Mouse (Mus musculus) neural tube, embryonic 14.5 days (tissue): ENCODE measurements around the gene Cacna1h. TPM values are rescaled to one million over a fixed set of nuclear protein-coding genes. Genes with fewer than 3 reads are reported as not detected.
A peak's percentile ranks its signal among the peaks of the same experiment; 100 is the strongest.

ENCODE experiments used
- ATAC-seq: fragments of 200-750 bp; cut with Nextera tagmentation; 2 replicates; pipeline ENCODE4 v1.8.0; 2017; ENCODE audit warnings: low read depth, mild to moderate bottlenecking, moderate TSS enrichment, moderate library complexity
- H3K27ac ChIP-seq: fragments of 300-500 bp; sonication (generic); 2 replicates; pipeline ENCODE4 v1.5.1; 2014; ENCODE audit warnings: low read depth, mild to moderate bottlenecking, control low read depth, low read length, moderate library complexity, mixed read lengths
- H3K27me3 ChIP-seq: fragments of 300-500 bp; sonication (generic); 2 replicates; pipeline ENCODE4 v1.6.1; 2014; ENCODE audit warnings: low read length; ENCODE audit not compliant: control insufficient read depth, insufficient read depth
- H3K36me3 ChIP-seq: fragments of 300-500 bp; sonication (generic); 2 replicates; pipeline ENCODE4 v1.6.1; 2014; ENCODE audit warnings: low read length, mixed read lengths; ENCODE audit not compliant: control insufficient read depth, insufficient read depth
- H3K4me1 ChIP-seq: fragments of 300-500 bp; sonication (generic); 2 replicates; pipeline ENCODE4 v1.6.1; 2014; ENCODE audit warnings: low read length; ENCODE audit not compliant: control insufficient read depth, insufficient read depth
- H3K4me2 ChIP-seq: fragments of 300-500 bp; sonication (generic); 2 replicates; pipeline ENCODE4 v1.6.1; 2014; ENCODE audit warnings: mild to moderate bottlenecking, low read depth, low read length, control low read depth
- H3K4me3 ChIP-seq: fragments of 300-500 bp; sonication (generic); 2 replicates; pipeline ENCODE4 v1.5.1; 2014; ENCODE audit warnings: low read depth, low read length, control low read depth, mixed read lengths
- H3K9ac ChIP-seq: fragments of 300-500 bp; sonication (generic); replicated peaks from 2 replicates; pipeline ENCODE4 v1.6.1; 2014; ENCODE audit warnings: low read depth, mild to moderate bottlenecking, control low read depth, low read length, mixed read lengths
- H3K9me3 ChIP-seq: fragments of 300-500 bp; sonication (generic); 2 replicates; pipeline ENCODE4 v1.6.1; 2016; ENCODE audit warnings: low read length; ENCODE audit not compliant: control insufficient read depth
- WGBS: fragments of 180-500 bp; shearing (Covaris S2); extraction: QIAGEN DNeasy Blood & Tissue Kit; methylation state at CpG from one replicate; pipeline ENCODE4 v1.1.7; 2014; 5-methylcytosine and 5-hydroxymethylcytosine counted together
- polyA plus RNA-seq: library from polyadenylated mRNA; unstranded; fragments of >200 nt; fragmentation: Nextera tagmentation; extraction: Ambion mirVana; gene quantifications from 2 replicates; pipeline ENCODE4 v1.2.1, GENCODE M21; 2014

The Cacna1h gene
- polyA plus RNA-seq, 1 experiment from 2014 or later, result 12.3 TPM

DNA sequence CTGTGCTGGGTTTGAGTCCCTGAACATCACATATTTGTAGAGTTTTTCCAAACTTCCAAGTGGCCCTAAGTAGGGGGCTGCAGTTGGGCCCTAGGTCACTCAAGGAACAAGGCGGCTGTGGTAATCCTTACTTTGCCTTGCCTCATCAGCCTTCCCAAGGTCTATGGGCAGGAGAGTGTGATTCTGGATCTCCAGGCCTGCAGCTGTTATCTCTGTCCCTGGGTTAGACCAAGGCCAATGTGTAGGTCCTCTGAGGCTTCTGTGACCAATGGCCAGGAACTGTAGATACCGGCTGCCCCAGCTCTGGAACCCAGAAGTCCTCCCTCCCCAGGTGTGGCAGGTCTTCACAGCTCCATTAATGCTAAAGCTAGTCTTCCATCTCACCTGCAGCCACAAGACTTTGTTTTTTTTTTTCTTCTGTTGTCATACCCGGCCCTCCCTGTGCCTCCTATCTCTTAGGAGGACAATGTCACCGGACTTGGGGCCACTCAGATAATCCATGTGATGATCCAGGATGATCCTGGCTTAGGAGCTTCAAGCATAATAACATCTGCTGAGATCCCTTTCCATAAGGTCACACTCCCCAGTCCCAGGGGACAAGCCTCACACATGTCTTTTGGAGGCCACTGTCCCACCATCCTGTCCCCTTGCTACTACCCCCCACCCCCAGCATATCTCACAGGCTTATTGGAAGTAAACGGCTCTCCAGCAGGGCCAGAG is 18.8 kb upstream of the Cacna1h start:
- Histone ChIP-seq H3K27ac (no peak overlapping the region), H3K27me3 (no peaks in the 10 kb centered on the region), H3K9ac (no peak overlapping the region), H3K9me3 (no peaks in the 10 kb centered on the region), H3K4me1 (0 out of 2 replicates have a peak, but pooled peaks cover 5% of the 10 kb centered on the region), H3K4me3 (no peak overlapping the region), H3K36me3 (no peaks in the 10 kb centered on the region), H3K4me2 (no peak overlapping the region)
- ATAC-seq, result no peak
- WGBS, result 78% methylated on average over 5 of the region's 5 CpGs

DNA sequence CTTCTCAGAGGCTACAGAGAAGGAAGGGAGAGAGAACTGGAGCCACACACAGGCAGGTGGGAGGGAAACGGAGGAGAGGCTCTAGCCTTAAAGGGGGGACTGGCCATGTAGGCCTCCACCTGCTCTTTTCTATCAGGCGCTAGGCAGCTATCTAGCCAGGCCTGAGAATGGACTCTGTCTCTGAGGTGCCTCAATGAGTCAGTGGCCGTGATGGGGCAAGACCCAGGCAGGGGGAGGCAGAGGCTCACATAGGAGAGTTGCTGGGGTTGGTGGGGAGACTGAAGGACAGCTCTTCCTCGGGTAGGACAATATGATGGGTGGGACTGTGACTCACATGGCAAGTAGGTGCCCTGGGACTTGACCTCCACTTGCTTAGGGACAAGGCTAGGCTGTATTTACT is 16.7 kb upstream of the Cacna1h start:
- H3K27me3 ChIP-seq, result no peaks in the 10 kb centered on the region
- H3K27ac ChIP-seq, result no peak overlapping the region
- H3K4me2 ChIP-seq, result no peak overlapping the region
- WGBS, result 68% methylated on average over 4 of the region's 4 CpGs
- H3K36me3 ChIP-seq, result no peaks in the 10 kb centered on the region
- no peak for ATAC-seq
- no peaks in the 10 kb centered on the region for H3K9me3 ChIP-seq
- 0 out of 2 replicates have a peak, but pooled peaks cover under 1% of the 10 kb centered on the region for H3K4me1 ChIP-seq
- no peak overlapping the region for H3K4me3 ChIP-seq
- no peak overlapping the region for H3K9ac ChIP-seq

DNA sequence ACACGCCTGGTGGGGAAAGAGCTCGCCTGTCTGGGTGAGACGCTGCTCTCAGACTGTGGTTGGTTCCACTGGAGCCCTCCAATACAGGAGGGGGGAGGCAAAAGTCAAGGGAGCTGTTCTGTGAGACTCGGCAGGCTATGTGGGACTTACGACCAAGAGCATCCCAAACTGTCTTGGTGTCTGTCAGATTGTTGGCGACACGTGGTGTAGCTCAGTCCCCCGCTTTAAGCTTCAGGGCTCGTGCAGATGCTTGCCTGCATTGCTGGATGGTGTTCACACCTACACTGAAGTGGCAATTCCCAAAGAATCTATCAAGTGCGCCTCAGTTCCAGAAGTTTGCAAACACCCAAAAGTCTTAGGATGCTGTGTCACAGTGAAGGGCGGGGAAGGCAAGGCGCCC is 14.3 kb upstream of the Cacna1h start:
- no peak overlapping the region for H3K4me3 ChIP-seq
- H3K9ac ChIP-seq, result no peak overlapping the region
- ATAC-seq, result no peak
- H3K36me3 ChIP-seq, result no peaks in the 10 kb centered on the region
- no peaks in the 10 kb centered on the region for H3K27me3 ChIP-seq
- 86% methylated on average over 12 of the region's 12 CpGs for WGBS
- no peak overlapping the region for H3K4me2 ChIP-seq
- no peaks in the 10 kb centered on the region for H3K9me3 ChIP-seq
- H3K27ac ChIP-seq, result no peak overlapping the region
- 0 out of 2 replicates have a peak, but pooled peaks cover 3% of the 10 kb centered on the region for H3K4me1 ChIP-seq

DNA sequence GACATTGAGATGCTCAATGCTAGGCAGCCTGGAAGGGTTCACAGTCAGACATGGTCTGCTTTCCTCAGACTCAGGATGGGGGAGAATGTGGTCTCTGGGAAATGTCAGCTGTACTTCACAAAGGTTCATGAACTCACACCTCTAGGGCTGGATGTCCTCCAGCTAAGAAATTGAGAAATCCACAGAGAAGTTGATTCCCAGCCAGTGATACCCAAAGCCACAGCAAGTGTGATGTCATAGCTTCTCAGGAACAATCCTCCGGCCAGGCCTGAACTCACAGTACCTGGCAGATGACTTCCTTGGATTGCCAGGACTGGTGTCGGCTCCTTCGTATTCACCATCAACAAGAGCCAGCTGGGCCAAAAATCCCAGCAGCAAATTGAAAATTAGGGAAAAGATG is 12.3 kb upstream of the Cacna1h start:
- H3K4me1 ChIP-seq, result 0 out of 2 replicates have a peak, but pooled peaks cover 3% of the 10 kb centered on the region
- H3K9me3 ChIP-seq, result no peaks in the 10 kb centered on the region
- ATAC-seq, result no peak
- H3K27me3 ChIP-seq, result no peaks in the 10 kb centered on the region
- no peaks in the 10 kb centered on the region for H3K36me3 ChIP-seq
- no peak overlapping the region for H3K4me3 ChIP-seq
- H3K9ac ChIP-seq, result no peak overlapping the region
- 97% methylated on average over 3 of the region's 3 CpGs for WGBS
- no peak overlapping the region for H3K27ac ChIP-seq
- H3K4me2 ChIP-seq, result no peak overlapping the region

DNA sequence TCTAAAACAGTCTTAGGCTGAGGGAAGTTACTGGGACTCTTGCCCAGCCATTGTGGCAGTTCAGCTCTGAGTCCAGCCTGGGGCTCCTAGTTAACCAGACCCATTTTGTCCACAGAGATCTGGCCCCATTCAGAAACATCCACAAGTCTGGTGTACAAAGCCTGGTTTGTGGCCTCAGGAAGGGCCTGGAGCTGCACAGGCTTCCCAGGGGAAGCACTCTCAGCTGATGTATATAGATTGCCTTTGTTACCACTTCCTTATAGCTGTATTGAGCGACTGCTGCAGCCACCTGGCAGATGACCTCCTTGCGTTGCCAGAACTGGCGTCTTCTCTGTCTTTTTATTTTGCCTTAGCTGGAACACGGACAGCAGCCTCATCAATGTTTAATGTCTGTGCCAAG is 11.5 kb upstream of the Cacna1h start:
- Histone ChIP-seq H3K36me3 (no peaks in the 10 kb centered on the region), H3K4me3 (no peak overlapping the region), H3K4me2 (no peak overlapping the region), H3K9me3 (no peaks in the 10 kb centered on the region), H3K9ac (no peak overlapping the region), H3K27me3 (no peaks in the 10 kb centered on the region), H3K4me1 (0 out of 2 replicates have a peak, but pooled peaks cover 3% of the 10 kb centered on the region), H3K27ac (no peak overlapping the region)
- 19% methylated on average over 4 of the region's 4 CpGs for WGBS
- ATAC-seq, result no peak

DNA sequence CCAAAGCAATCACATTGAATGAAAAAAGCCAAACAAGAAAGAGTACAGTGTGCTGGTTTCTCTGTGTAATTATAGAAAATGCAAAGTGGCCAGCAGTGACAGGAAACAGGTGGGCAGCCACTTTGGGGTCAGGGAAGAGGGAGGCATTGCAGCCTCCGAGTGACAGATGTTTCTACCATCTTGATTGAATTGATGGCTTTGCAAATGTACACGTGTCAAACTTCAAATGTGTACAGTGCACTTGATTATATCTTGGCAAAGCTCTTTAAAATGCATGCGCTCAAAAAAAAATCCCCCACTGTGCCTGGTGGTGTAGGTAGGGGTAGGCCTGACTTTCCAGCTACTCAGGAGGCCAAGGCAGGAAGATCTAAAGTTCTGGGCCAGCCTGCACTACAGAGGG is 9.3 kb upstream of the Cacna1h start:
- H3K27ac ChIP-seq, result no peak overlapping the region

DNA sequence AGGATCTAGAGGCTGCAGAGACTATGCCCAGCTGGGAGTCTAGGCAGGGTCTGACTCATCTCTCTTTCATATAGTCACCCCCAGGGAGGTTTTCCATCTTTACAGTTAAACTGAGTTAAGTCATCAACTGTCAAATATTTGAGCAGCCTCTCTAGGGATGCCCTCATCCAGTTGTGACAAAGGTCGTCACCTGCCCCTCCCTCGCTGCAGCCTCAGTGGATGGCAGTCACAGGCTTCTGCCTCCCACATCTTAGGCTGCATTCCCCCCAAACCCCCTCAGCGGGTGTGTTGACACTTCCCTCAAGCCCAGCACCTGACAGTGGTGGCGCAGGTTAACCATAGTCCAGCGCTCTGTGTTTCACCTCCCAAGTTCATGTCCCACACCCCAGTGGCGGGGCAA is 7.8 kb upstream of the Cacna1h start:
- 81% methylated on average over 6 of the region's 6 CpGs for WGBS
- ATAC-seq, result no peak

More for the DNA sequence above, 9.3 kb upstream of the Cacna1h start:
- no peaks in the 10 kb centered on the region for H3K9me3 ChIP-seq
- H3K27me3 ChIP-seq, result no peaks in the 10 kb centered on the region
- WGBS, result 77% methylated on average over 3 of the region's 3 CpGs
- H3K9ac ChIP-seq, result no peak overlapping the region
- H3K36me3 ChIP-seq, result no peaks in the 10 kb centered on the region
- ATAC-seq, result no peak
- H3K4me2 ChIP-seq, result no peak overlapping the region
- H3K4me3 ChIP-seq, result no peak overlapping the region
- 0 out of 2 replicates have a peak, but pooled peaks cover 3% of the 10 kb centered on the region for H3K4me1 ChIP-seq

DNA sequence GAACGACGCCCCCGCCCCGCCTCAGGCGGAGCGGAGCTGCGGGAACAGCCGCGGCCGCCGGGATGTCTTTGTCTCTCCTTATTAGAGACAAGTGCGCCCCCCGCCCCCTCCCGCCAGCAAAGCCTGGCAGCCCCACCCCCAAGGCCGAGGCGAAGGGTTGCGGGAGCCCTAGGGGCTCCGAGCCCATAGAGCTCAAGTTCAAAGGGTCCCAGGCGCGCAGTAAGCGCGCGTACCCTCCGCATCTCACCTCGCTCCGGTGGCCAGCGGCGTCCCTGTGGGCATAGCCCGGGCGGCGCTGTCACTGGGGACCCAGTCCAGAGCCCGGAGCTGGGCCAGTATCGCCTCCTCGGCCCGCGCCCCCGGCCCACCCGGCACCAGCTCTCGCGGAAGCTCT is 363 bp downstream of the Cacna1h start:
- H3K27ac ChIP-seq, result peak overlapping the region; percentile 82
- H3K4me1 ChIP-seq, result peaks cover 27% of the 10 kb centered on the region
- peak overlapping the region; percentile 95 for H3K9ac ChIP-seq
- H3K9me3 ChIP-seq, result no peaks in the 10 kb centered on the region
- H3K27me3 ChIP-seq, result no peaks in the 10 kb centered on the region; the same call in 1 of the 2 replicates
- ATAC-seq, result peak; percentile 45
- H3K4me2 ChIP-seq, result peak overlapping the region; percentile 75
- WGBS, result 1% methylated on average over 27 of the region's 40 CpGs
- peak overlapping the region; percentile 88 for H3K4me3 ChIP-seq
- H3K36me3 ChIP-seq, result no peaks in the 10 kb centered on the region

More for the DNA sequence above, 7.8 kb upstream of the Cacna1h start:
- H3K36me3 ChIP-seq, result no peaks in the 10 kb centered on the region
- H3K4me1 ChIP-seq, result 0 out of 2 replicates have a peak, but pooled peaks cover 3% of the 10 kb centered on the region
- no peaks in the 10 kb centered on the region for H3K27me3 ChIP-seq
- no peak overlapping the region for H3K4me2 ChIP-seq
- H3K4me3 ChIP-seq, result no peak overlapping the region
- H3K9me3 ChIP-seq, result no peaks in the 10 kb centered on the region
- H3K9ac ChIP-seq, result no peak overlapping the region
- H3K27ac ChIP-seq, result no peak overlapping the region

DNA sequence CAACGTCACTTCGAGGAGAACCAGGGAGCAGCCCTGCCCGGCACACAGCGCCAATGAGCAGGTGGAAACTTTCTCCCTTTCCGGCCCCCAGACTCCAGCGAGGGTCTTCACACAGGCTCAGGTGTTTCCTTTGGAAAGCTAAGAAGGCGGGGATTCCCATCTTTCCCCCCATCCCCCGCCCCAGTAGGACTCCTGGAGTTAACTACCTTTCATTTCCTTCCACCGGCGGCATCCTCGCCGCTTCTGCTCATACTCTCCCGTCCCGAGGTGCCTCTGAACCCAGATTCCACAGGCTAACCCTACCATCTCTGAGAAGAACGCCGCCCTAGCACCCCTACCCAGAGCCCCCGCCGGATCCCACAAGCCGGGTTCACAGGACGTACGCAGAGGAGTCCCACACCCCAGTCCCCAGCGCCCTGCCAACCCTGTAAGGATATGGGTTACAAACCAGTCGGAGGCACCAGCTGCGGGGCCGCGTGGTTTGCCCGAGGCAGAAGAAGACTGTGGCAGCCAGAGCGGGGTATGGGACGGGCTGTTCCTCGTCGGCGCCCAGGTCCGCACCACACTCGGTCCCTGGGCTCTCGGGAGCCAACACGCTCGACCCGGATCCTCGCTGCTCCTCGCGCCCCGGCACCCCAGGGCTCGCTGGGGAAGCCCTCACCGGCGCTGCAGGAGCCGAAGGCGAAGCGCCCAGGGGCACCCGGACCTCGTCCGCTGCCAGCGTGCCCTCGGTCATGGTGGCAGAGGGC is 976 bp downstream of the Cacna1h start:
- Histone ChIP-seq H3K4me1 (peaks cover 27% of the 10 kb centered on the region), H3K27me3 (no peaks in the 10 kb centered on the region; the same call in 1 of the 2 replicates), H3K9ac (peak overlapping the region; percentile 95), H3K4me2 (peak overlapping the region; percentile 75), H3K36me3 (no peaks in the 10 kb centered on the region), H3K4me3 (peak overlapping the region; percentile 88), H3K27ac (peak overlapping the region; percentile 82), H3K9me3 (no peaks in the 10 kb centered on the region)
- 1% methylated on average over 53 of the region's 53 CpGs for WGBS
- ATAC-seq, result peak; percentile 26; the same call in 1 of the 2 replicates
